Mouse (Mus musculus) mouse embryonic stem cell (cell line): ENCODE results near the gene Gm28374.
"Not testable (repeated sequence)": the region's sequence is repeated elsewhere in the genome, so short reads cannot be mapped to it uniquely, and the experiment has no call there.

ENCODE experiments used
- in situ Hi-C, 2 experiments: fragments of 300-500 bp; cut with MboI; formaldehyde crosslinking; loops; 1 replicate in 1 of 2; 3 replicates in 1 of 2; pipeline ENCODE4 v1.14.3; 2019 to 2020; ENCODE audit warnings: low sequenced_read_pairs in 2 of 2, low pct_unique_long_range_greater_than_20kb in 1 of 2, mixed read lengths in 1 of 2; ENCODE audit not compliant: unreplicated experiment in 1 of 2

The Gm28374 gene

DNA sequence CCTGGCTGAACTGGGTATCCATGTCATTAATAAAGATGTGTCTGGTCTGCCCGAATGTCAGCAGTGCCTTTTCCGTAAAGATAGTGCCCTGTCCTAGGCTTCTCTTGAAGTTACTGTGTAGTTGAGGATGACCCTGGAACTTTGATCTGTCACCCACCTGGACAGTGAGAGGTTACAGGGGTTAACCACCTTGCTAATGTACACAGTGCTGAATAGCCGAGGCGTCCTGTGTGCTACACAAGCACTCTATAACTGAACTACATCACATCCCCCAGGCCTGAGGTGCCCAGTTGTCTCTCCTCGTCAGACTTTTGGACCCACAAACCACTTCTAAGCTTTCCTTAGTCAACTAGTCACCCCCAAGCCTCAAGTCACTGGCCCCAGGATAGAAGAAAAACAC, 19.6 kb downstream of the Gm28374 start:
- in situ Hi-C loops, result no loop called here

DNA sequence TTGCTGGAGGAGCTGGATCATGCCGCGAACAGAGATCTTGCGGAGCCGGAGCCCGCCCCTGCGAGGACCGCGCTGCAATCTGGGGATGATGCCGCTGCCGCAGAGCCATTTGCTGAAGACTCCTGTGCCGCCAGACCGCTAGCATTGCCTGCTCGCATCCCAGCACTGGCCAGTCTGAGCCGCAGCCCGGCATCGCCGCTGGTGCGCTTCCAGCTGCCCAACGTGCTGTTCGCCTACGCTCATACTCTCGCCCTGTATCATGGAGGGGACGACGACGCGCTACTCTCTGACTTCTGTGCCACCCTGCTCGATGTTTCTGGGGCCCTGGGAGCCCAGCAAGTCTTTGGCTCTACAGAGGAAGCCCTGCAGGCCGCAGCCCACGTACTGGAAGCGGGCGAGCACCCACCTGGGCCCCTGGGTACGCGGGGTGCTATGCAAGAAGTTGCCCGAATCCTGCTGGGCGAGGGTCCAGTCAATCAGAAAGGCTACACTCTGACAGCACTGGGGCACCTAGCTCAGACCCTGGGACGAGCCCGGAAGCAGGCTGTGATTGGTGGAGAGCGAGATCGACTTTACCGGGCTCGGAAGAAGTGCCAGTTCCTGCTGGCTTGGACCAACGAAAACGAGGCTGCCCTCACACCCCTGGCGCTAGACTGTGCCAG, 20.3 kb downstream of the Gm28374 start:
- in situ Hi-C loops, result no loop called here

DNA sequence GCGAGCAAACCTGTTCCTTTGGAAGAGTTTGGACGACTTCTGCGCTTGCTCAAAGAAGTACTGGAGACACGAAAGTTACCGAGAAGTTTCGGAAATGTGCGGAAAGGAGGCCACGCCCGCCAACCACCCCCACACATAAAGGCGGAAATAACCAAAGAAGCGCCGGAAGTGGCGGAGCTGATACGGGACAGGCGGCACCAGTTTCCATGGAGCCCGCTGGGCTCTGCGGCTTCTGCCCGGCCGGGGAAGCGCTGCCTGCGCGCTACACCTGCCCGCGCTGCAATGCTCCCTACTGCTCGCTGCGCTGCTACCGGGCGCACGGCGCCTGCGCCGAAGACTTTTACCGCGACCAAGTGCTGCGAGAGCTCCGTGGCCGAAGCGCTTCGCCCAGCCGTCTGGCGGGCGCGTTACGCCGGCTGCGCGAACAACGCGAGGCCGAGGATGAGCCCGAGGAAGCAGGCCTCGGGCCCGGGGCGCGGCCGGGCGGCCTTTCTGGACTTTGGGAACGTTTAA, 21.0 kb downstream of the Gm28374 start, which contains the start of gene Znhit2:
Znhit2 (plus strand) TSS at position 172 of the 513 bp plus-strand sequence.
- in situ Hi-C loops, result no loop called here

DNA sequence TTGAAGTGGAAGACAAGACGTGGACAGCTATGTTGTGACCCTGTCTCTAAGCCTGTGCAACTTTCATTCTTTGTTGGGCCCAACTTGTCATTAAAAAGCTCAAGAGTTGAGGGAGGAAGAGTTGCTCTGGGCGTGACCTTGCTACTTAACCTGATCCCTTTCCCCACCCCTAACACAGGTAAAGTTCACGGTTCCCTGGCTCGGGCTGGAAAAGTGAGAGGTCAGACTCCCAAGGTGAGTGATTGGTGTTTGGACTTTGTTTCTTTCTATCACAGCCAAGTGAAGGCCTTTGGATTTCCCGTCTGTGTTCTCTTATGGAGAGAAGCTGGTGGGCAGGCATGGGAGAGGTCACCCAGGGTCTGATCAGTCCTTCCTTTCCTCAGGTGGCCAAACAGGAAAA, 23.1 kb downstream of the Gm28374 start:
- in situ Hi-C loops, result no loop called here

DNA sequence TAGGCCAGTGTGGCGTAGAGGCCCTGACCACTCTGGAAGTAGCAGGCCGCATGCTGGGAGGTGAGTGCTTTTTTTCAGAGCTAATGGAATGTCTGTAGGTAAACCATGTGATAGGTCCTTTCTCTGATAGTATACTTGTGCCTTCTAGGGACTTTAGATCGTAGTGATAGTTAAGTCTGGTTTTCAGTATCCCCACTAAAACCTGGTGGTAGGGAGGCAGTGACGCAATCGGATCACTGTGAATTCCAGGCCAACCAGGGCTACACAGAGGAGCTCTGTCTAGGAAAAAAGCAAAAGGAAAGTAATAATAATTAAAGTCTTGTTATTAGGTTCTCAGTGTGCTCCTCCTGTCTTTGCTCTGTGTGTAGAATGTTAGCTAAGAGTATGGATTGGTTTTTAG, 23.5 kb downstream of the Gm28374 start:
- in situ Hi-C loops, result no loop called here

DNA sequence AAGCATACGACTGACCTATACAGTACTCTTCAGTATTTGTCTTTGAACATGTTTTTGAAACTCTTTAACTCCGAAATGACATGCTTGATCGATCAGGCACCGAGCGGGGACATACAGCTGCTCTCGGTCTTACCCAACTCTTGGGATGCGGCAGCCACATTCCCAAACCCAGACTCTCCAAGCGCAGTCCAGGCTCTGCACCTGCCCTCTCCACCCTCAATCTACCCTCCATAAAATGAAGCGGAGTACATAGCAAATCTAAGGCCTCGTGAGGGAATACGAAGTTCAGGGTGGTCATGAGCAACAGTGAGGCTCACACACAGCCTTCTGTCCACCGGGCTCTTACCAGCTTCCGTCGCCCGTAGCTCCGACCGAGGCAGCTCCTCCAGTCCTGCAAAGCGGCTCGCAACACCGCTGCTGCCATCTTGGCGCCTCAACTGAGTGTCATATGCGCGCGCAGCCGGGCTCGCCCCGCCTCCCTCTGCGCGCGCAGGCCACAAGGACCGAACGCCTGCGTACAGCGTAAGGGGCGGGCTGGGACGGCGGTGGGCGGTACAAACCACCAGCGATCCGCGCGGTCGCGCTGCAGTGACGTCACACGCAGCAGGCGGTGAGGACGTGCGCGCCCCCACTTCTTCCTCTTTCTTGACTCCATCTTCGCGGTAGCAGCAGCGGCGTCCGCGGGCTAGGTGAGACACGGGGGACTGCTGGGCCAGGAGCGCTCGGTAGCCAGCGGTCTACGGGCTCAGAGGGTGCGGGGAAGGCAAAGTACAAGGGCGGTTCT, 24.6 kb downstream of the Gm28374 start, which contains the start of the genes Mrpl49 and Fau:
Mrpl49 (minus strand) TSS at position 473 of the 784 bp plus-strand sequence.
Fau (plus strand) TSS at position 532 of the 784 bp plus-strand sequence.
- in situ Hi-C loops, result no loop called here

DNA sequence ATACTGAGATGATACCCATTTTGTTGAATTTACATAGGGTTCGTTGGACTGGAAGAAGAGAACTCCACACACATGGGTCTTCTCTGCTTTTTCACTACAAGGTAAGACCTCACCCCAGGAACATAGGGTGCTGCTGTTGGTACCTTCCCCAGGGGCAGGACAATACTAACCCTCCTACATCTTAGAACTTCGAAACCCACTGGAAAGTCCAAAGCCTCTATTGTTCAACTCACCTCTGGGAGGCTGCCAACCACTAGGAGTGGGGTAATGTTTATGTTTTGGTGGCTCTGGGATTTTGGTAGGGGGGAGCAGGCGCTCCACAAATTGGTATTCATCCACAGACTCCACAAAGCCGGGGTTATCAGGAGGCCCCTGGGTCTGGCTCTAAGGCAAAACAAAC, 25.4 kb downstream of the Gm28374 start:
- in situ Hi-C loops, result no loop called here

DNA sequence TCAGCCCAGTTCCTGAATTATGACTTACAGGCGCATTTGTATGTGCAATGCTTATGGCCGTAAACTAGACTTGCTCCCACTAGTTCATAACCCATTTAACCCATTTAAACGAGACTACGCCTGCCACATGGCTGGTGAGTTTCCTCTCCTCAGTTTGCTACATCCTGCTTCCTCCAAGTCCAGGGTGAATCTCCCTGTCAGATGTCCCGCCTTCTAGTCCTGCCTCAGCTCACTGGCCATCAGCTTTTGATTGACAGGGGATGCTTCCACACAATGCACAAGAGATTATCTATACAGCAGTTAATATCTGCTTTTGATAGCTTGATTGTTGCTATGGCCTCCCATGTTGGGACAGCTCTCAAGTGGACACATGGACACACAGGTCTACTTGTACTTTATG, 27.8 kb downstream of the Gm28374 start:
- in situ Hi-C loops, result no loop called here

DNA sequence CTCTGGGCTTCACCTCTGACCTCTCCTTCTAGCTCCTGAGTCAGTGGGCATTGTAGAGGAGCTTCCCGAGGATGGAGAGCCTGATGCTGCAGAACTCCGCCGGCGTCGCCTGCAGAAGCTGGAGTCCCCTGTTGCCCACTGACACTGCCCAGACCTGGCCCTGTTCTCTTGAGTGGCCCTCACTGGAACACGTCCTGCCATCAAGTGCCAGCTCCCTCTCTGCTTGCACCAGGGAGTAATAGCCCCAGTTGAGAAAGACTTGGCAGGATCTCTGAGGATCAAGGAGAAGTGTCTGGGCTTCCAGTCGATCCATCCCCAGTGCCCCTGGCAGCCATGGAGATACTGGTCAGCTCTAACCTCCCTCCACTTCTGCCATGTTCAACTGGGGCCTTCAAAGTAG, 29.5 kb downstream of the Gm28374 start:
- in situ Hi-C loops, result no loop called here

DNA sequence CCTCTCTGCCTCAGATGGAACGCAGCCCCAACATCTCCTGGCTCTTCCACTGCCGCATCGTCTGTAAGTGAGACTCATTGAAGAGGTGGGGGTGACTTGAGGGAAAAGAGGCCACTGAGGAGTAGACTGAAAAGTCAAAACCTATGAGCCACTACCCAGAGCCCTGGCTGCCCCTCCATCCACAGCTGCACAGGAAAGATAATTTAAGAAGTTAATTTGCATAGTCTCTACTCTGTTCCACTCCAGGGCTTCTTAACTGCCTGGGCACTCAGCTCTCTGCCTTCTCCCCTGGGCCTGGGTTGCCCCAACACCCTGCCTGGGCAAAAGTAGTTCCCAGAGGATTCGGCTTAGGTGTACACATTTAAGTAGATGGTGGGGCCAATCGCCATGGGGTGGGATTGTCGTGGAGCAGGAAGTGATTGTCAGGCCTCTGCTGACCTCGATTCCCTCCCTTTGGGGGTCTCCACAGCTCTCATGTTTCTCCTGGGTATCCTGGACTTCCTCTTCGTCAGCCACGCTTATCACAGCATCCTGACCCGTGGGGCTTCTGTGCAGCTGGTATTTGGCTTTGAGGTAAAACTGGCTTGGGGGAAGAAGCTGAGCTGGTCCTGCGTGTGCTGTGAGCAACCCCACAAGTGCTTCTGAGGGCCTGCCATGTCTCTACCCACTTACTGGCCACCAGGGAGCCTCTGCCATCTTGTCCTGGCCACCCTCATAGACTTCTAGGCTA, 33.2 kb downstream of the Gm28374 start:
- in situ Hi-C loops, result no loop called here

DNA sequence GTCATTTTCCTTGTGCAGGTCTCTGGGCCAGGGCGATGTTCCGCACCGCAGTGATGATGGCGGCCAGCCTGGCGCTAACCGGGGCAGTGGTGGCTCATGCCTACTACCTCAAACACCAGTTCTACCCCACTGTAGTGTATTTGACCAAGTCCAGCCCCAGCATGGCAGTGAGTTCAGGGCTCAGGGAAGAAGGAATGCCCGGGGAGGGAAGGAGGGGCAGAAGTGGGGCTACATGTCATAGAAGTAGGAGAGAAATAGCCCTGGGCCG, 34.2 kb downstream of the Gm28374 start:
- in situ Hi-C loops, result no loop called here

DNA sequence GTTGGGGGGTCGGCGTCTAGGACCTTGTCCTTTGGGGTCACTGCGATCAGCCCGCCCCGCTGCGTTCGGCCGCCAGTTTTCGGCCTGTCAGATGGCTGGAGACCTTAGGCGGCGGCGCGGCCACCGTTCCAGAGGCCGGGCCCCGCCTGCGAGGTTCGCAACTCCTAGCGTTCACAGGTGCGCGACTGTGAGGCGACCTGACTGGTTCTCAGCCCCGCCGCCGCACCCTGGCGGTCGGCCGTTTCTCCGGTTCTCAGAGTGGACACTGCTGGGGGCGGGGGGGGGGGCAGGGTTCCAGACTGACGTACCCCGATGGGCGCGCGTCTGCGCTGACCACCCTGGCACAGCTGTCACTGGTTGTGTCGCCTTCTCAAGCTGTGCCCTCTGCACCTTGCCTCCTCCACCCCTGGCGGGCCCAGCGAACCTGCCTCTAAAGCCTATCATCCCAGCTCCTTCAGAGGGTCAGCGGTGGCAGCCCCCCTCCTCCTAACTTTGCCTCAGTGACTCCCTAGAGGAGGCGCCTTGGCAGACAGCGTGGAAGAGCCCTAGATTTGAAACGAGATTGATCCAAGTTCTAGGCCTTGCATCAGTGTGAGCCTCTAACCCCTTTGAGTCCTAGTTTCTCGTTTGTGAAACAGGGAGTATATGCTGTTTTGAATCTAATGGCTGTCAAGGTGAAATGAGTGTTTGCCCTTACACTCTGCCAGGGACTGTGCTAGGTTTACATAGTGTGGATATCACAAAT, 34.7 kb downstream of the Gm28374 start:
- in situ Hi-C loops, result no loop called here

DNA sequence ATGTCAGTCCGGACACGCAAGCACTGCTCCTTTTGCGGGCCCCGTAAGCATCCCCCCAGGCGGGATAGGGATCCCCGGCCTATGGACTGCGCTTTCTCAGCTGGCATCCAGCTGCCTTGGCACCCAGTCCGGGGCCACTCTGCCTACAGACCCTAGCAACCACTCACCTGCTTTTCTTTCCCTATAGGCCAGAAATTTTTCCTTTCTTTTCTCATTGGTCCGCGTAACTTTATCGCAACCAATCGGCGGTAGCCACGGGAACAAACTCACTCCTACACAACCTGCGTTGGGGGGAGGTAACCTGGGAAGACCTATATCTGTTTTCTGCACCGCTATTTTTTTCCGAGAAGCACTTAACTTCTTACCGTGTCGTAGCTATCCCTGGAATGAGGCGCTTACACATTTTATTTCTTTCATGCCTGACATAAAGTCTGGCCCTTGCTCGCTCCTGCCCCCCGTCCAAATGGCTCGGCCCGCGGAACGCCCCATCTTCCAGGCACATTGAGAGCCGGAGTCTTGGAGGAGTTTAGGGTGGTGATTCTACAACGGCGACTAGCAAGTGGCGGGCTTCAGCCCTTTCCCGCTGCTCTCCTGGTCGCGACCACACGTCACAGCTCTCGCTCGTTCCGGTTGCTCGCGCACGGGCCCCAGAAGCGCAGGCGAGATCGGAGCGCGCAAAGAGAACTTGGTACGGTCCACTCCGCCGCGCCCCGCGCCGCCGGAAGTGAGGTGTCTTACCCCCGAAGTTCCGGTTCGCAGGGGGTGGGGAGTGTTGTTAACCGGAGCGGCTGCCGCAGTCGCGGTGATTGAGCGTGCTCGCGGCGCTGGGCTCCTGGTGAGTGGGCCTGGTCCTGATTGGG, 35.5 kb downstream of the Gm28374 start, which contains the start of gene Syvn1:
Syvn1 (plus strand) TSS at position 283 of the 860 bp plus-strand sequence.
- in situ Hi-C loops, result no loop called here

DNA sequence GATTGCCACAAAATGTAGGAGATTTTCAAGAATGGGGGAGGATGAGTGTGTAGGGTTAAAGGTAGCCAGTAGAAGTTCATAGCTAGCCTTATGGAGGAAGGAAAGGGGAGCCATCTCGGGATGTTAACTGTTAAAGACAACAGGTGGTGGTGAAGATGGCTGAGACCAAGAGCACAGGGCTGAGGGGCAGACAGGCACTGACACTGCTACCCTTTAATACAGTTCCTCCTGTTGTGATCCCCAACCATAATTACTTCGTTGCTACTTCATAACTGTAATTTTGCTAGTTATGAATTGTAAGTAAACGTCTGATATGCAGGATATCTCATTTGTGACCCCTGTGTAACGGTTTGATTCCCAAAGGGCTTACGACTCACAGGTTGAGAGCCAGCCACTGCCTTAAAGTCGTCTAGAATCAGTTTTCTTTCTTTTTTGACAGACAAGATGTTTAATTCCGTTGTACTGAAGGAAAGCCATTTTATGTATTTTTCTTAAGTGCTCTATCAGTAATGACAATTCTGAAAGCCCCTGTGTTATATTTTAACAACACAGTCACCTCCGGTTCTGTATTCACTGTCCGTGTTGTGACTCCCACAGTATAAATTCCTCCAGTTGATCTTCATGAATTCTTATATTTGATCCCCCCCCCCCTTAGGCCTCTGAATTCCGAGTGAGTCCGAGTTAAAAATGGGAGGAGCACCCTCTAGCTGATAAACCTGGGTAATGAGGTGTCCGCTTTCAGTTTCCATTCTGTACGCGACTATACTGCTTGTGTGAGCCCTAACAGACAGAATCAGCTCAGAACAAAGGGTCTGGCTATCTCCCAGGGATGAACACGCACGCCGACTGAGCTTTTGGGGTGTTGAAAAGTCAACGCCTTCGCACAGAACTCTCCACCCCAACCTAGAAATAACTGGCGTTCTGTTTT, 36.4 kb downstream of the Gm28374 start:
- in situ Hi-C loops, result no loop called here

DNA sequence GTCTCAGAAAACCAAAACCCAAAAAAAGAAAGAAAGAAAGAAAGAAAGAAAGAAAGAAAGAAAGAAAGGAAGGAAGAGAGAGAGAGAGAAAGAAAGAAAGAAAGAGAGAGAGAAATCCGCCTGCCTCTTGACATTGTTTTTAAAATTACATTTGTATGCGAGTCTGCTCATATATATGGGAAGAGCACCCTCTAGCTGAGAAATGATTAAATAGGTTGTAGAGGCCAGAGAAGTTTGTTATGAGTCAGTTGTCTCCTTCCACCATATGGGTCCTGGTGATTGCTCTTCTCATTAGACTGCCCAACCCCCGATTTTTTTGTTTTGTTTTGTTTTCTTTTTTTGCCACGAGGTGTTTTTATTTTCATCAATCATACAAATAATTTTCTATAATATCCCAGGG, 38.0 kb downstream of the Gm28374 start:
- in situ Hi-C loops, result not testable (repeated sequence)

DNA sequence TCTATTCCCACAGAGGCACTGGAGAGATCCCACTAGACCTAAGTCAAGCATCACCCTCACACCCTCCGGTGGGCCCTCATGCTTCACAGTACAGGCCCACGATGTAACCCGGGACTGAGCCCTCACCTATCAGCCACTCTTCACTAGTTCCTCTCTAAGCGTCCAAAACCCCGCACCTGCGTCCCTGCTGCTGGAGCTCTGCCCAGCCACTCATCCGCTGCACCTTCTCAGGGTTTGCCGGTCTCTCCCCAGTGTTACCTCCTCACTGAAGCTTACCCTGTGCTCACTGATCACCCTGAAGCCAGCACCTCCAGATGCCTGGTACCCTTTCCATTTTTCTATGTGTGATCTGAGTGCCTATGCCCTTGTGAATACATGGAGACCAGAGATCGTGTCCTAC, 39.8 kb downstream of the Gm28374 start:
- in situ Hi-C loops, result no loop called here

DNA sequence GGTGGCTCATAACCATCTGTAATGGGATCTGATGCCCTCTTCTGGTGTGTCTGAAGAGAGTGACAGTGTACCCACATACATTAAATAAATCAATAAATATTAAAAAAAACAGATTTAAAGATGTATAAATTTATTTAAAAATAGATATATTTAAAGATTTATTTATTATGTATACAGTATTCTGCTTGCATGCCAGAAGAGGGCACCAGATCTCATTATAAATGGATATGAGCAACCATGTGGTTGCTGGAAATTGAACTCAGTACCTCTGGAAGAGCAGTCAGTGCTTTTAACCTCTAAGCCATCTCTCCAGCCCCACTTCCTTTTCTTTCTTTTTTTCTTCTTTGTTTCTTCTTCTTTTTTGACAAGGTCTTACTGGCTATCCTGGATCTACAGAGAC, 42.1 kb downstream of the Gm28374 start:
- in situ Hi-C loops, result no loop called here
